Mouse (Mus musculus): Measurements from ENCODE around the gene AI837181. TPM values are rescaled to one million over a fixed set of nuclear protein-coding genes. Genes with fewer than 3 reads are reported as not detected.

AI837181 gene
- 61.7 and 63.6 TPM in 2 replicates for polyA plus RNA-seq (2015; fragmentation: Nextera tagmentation; extraction: Ambion mirVana)

DNA sequence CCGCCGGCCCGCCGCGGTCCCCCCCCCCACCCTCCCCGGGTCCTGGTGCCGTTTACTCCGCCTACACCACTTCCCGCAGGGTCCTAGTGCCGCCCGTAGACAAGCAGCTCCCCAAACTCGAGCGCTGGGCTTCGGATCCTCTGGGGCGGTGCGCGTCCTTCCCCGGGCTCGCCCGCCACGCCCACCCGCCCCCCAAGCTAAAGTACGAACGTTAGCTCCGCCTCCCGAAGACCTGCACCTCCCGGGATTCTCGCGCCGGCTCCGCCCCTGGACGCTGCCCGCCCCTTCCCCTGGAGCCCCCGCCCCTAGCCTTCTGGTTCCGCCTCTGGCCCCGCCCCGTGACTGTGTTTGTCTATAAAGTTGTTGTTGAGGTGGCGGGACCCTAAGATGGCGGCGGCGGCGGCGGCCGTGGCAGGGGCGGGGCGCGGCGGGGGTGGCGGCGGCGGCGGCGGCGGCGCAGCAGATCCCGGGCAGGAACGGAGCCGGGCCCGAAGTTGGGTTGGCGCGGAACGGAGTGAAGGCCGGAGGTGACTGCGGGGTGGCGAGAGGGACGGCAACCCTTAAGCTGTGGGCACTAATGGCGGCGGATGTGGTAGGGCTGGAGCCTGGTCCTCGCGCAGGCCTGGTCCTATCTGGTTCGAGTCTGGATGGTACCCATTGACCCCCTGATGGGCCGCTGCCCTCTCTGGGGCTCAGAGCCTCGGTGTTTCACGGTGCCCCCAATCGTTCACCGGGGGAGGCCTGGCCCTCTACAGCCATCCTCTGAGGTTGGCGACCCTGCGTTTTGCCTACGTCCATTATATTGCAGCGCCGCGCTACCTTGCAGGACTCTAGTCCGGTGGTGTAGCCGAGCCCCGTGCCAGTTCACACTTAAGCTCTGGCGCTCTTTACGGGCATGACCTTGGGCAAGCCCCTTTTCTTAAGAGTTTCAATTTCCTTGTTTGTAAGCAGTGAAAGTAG lies at the start of gene AI837181, which contains the start of gene Drap1:
Gene AI837181 (plus strand): TSS at position 363 of the 960 bp plus-strand sequence.
Gene Drap1 (minus strand): TSS at position 198 of the 960 bp plus-strand sequence.
- H3K4me3 ChIP-seq (ENCODE audit: low read depth, low read length) = peak within 1 kb of the TSS; percentile 92
- H3K4me2 ChIP-seq (replicated peaks; ENCODE audit: low read depth, low read length) = peak within 1 kb of the TSS; percentile 74
- peak within 1 kb of the TSS; percentile 98 for H3K27ac ChIP-seq (ENCODE audit: low read length)
- no peaks in the 10 kb centered on the region for H3K9me3 ChIP-seq (ENCODE audit: low read length)
- TF ChIP-seq EP300 (IDR thresholded peaks at IDR 0.05) = peak; percentile 31; the same call in 1 of the 2 replicates
- no peak for TF ChIP-seq CTCF (IDR thresholded peaks at IDR 0.05)
- peak; percentile 99 for DNase-seq (ENCODE audit: low spot score)
- H3K4me1 ChIP-seq (ENCODE audit: insufficient read depth, low read depth, low read length) = peaks cover 25% of the 10 kb centered on the region
- peaks cover 12% of the 10 kb centered on the region; the same call in 1 of the 2 replicates for H3K36me3 ChIP-seq (ENCODE audit: insufficient read depth, low read length)
- ATAC-seq = peak; percentile 90
- no peaks in the 10 kb centered on the region for H3K27me3 ChIP-seq (replicated peaks; ENCODE audit: insufficient read depth, low read length)
- 2% methylated on average over 54 of the region's 87 CpGs for WGBS
- H3K9ac ChIP-seq (replicated peaks; ENCODE audit: low read depth) = peak within 1 kb of the TSS; percentile 89

DNA sequence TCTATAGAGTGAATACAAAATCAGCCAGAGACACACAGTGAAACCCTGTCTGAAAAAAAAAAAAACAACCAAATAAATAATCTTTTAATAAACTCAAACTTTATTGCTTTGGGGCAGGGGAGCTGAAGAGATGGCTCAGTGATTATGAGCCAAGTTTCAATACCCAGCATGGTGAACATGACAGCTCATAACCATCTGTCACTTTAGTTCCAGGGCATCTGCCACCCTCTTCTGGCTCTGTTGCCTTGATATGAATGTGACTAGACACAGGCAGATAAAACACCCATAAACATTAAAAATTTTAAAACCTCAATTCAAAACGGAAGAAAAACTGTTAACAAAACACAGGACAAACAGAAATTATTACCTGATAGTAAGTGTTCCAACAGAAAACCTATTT lies 47.5 kb upstream of the AI837181 start:
- H3K27me3 ChIP-seq (replicated peaks; ENCODE audit: insufficient read depth, low read length) = no peaks in the 10 kb centered on the region
- peaks cover 51% of the 10 kb centered on the region for H3K36me3 ChIP-seq (ENCODE audit: insufficient read depth, low read length)
- TF ChIP-seq CTCF (IDR thresholded peaks at IDR 0.05) (no peak), EP300 (IDR thresholded peaks at IDR 0.05) (no peak)
- ATAC-seq (no peak), DNase-seq (ENCODE audit: low spot score) (no peak)
- no peaks in the 10 kb centered on the region for H3K9me3 ChIP-seq (ENCODE audit: low read length)
- 87% methylated on average over 1 of the region's 1 CpGs for WGBS
- no peak overlapping the region for H3K9ac ChIP-seq (replicated peaks; ENCODE audit: low read depth)
- no peak overlapping the region for H3K4me3 ChIP-seq (ENCODE audit: low read depth, low read length)
- H3K4me1 ChIP-seq (ENCODE audit: insufficient read depth, low read depth, low read length) = no peaks in the 10 kb centered on the region
- no peak overlapping the region for H3K27ac ChIP-seq (ENCODE audit: low read length)
- no peak overlapping the region for H3K4me2 ChIP-seq (replicated peaks; ENCODE audit: low read depth, low read length)

- Histone ChIP-seq H3K36me3 (ENCODE audit: insufficient read depth, low read length) (peaks cover 62% of the 10 kb centered on the region), H3K4me1 (ENCODE audit: insufficient read depth, low read depth, low read length) (peaks cover 5% of the 10 kb centered on the region; the same call in 1 of the 2 replicates), H3K9ac (replicated peaks; ENCODE audit: low read depth) (no peak overlapping the region), H3K4me2 (replicated peaks; ENCODE audit: low read depth, low read length) (no peak overlapping the region), H3K9me3 (ENCODE audit: low read length) (no peaks in the 10 kb centered on the region), H3K27ac (ENCODE audit: low read length) (no peak overlapping the region), H3K27me3 (replicated peaks; ENCODE audit: insufficient read depth, low read length) (no peaks in the 10 kb centered on the region), H3K4me3 (ENCODE audit: low read depth, low read length) (no peak overlapping the region)
- no peak for ATAC-seq
- 90% methylated on average over 12 of the region's 12 CpGs for WGBS
- TF ChIP-seq EP300 (IDR thresholded peaks at IDR 0.05) (no peak), CTCF (IDR thresholded peaks at IDR 0.05) (no peak)
- no peak for DNase-seq (ENCODE audit: low spot score)
Observed at GRCm38 (mm10) chr19:5383326-5383725, 41.6 kb upstream of the AI837181 start.

DNA sequence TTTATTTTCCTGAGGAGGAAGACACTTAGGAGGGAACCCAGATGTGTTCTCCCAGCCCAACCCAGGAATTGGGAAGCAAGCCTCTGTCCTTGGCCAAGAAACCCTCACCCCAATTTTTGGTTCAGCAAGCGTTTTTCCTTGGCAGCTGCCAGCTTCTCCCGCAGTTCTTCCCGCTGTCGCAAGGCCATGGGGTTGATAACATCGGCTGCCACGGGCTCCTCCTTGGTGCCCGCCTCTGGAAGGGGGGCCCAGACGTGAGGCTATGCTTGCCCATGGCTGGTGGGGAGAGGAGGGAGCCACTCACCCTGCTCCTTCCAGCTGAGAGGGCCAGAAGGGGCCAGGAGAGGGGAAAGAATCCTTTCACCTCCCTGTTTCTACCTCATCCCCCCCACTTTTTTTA lies 40.2 kb upstream of the AI837181 start:
- Histone ChIP-seq H3K27me3 (replicated peaks; ENCODE audit: insufficient read depth, low read length) (no peaks in the 10 kb centered on the region), H3K36me3 (ENCODE audit: insufficient read depth, low read length) (peaks cover 48% of the 10 kb centered on the region), H3K4me3 (ENCODE audit: low read depth, low read length) (no peak overlapping the region), H3K4me1 (ENCODE audit: insufficient read depth, low read depth, low read length) (peaks cover 11% of the 10 kb centered on the region; the same call in 1 of the 2 replicates), H3K9ac (replicated peaks; ENCODE audit: low read depth) (no peak overlapping the region), H3K9me3 (ENCODE audit: low read length) (no peaks in the 10 kb centered on the region), H3K4me2 (replicated peaks; ENCODE audit: low read depth, low read length) (no peak overlapping the region), H3K27ac (ENCODE audit: low read length) (no peak overlapping the region)
- DNase-seq (ENCODE audit: low spot score) (no peak), ATAC-seq (no peak)
- TF ChIP-seq CTCF (IDR thresholded peaks at IDR 0.05) = no peak
- no peak for TF ChIP-seq EP300 (IDR thresholded peaks at IDR 0.05)
- 90% methylated on average over 8 of the region's 8 CpGs for WGBS

DNA sequence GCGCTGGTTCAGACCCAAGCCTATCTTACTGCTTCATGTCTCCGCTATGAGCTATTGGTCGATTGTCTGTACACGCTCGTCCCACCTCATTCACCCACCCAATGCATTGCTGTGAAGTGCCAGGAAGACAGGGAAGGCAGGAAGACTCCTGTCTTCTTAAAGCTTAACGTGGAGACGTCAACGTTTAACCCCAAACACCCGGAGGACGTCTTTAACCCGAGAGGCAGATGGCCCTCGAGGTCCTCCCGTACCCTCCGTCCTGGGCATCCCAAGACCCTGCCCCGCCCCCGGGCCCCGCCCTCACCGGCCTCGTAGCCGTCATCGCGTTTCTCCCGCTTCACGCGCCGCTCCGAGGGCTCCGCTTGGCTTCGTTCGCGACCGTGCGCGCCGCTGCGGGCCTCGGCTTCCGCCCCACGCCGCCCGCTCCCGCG lies 36.9 kb upstream of the AI837181 start:
- Histone ChIP-seq H3K9ac (replicated peaks; ENCODE audit: low read depth) (peak overlapping the region; percentile 91), H3K9me3 (ENCODE audit: low read length) (no peaks in the 10 kb centered on the region), H3K4me1 (ENCODE audit: insufficient read depth, low read depth, low read length) (peaks cover 12% of the 10 kb centered on the region; the same call in 1 of the 2 replicates), H3K4me3 (ENCODE audit: low read depth, low read length) (peak overlapping the region; percentile 94), H3K36me3 (ENCODE audit: insufficient read depth, low read length) (peaks cover 17% of the 10 kb centered on the region), H3K4me2 (replicated peaks; ENCODE audit: low read depth, low read length) (peak overlapping the region; percentile 67), H3K27ac (ENCODE audit: low read length) (peak overlapping the region; percentile 91), H3K27me3 (replicated peaks; ENCODE audit: insufficient read depth, low read length) (no peaks in the 10 kb centered on the region)
- TF ChIP-seq EP300 (IDR thresholded peaks at IDR 0.05) (no peak), CTCF (IDR thresholded peaks at IDR 0.05) (no peak)
- ATAC-seq (peak; percentile 43), DNase-seq (ENCODE audit: low spot score) (peak; percentile 31)
- under 1% methylated on average over 42 of the region's 43 CpGs for WGBS

GRCm38 (mm10) chr19:5388588-5389242 lies 36.2 kb upstream of the AI837181 start, which contains the start of gene Sart1:
Gene Sart1, minus strand, starts transcription at chr19:5388703.
- peak within 1 kb of the TSS; percentile 94 for H3K4me3 ChIP-seq (ENCODE audit: low read depth, low read length)
- H3K9me3 ChIP-seq (ENCODE audit: low read length) = no peaks in the 10 kb centered on the region
- H3K4me1 ChIP-seq (ENCODE audit: insufficient read depth, low read depth, low read length) = peaks cover 12% of the 10 kb centered on the region; the same call in 1 of the 2 replicates
- 1% methylated on average over 43 of the region's 43 CpGs for WGBS
- DNase-seq (ENCODE audit: low spot score) (peak; percentile 100), ATAC-seq (peak; percentile 97)
- peaks cover 10% of the 10 kb centered on the region for H3K36me3 ChIP-seq (ENCODE audit: insufficient read depth, low read length)
- H3K27me3 ChIP-seq (replicated peaks; ENCODE audit: insufficient read depth, low read length) = no peaks in the 10 kb centered on the region
- peak within 1 kb of the TSS; percentile 67 for H3K4me2 ChIP-seq (replicated peaks; ENCODE audit: low read depth, low read length)
- TF ChIP-seq CTCF (IDR thresholded peaks at IDR 0.05) = no peak
- TF ChIP-seq EP300 (IDR thresholded peaks at IDR 0.05) = no peak; the same call in 1 of the 2 replicates
- peak within 1 kb of the TSS; percentile 91 for H3K27ac ChIP-seq (ENCODE audit: low read length)
- H3K9ac ChIP-seq (replicated peaks; ENCODE audit: low read depth) = peak within 1 kb of the TSS; percentile 91

Measured in lung, postnatal 0 days (tissue).